Mouse (Mus musculus) liver, adult (tissue): Measurements from ENCODE around the gene Por.

Experiments
- GATA4 ChIP-seq: IDR thresholded peaks from 2 replicates; pipeline ENCODE4 v1.6.1; 2014; ENCODE audit warnings: mild to moderate bottlenecking, low read length; ENCODE audit not compliant: insufficient replicate concordance

Por gene

GRCm38 (mm10) chr5:135726641-135727346 lies 57.0 kb downstream of the Por start:
- no peak for TF ChIP-seq GATA4

GRCm38 (mm10) chr5:135727871-135728270 lies 58.0 kb downstream of the Por start:
- no peak for TF ChIP-seq GATA4

DNA sequence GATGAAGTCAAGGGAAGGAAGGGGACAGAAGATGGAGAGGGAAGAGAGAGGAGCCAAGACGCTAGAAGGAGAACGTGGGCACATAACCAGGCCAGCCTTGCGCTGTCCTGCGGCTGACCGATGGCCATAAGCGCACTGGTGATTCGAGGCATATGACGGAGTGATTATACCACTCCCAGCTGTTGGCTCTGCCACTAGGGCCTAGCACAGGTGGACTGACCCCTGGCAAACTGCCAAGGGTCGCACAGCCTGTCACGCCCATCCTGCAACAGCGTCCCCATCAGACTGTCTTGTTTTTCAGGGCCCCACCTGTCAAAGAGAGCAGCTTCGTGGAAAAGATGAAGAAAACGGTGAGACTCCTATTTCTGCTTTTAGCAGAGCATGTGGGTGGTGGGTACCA lies 58.5 kb downstream of the Por start:
- TF ChIP-seq GATA4: no peak

GRCm38 (mm10) chr5:135729351-135729750 lies 59.5 kb downstream of the Por start:
- TF ChIP-seq GATA4: no peak

GRCm38 (mm10) chr5:135730278-135730677 lies 60.4 kb downstream of the Por start:
- TF ChIP-seq GATA4: no peak

- TF ChIP-seq GATA4: no peak
Observed at GRCm38 (mm10) chr5:135730916-135731315, 61.1 kb downstream of the Por start.

DNA sequence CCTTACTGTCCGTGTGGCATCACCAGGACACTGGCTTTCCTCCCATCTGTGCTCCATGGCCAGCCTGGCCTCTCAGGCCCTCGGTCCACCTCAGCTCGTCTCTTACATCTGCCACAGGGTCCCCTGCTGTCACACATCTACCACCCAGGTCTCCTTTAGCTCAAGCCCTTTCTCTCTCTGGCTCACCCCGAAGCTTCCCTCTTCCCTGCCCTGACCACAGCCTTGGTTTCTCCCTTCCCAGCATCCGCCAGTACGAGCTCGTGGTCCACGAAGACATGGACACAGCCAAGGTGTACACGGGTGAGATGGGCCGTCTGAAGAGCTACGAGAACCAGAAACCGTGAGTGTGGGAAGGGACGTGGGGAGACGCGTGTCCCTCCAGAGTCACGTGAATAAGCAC lies 61.5 kb downstream of the Por start:
- TF ChIP-seq GATA4: no peak

- no peak for TF ChIP-seq GATA4
Observed at GRCm38 (mm10) chr5:135733071-135733470, 63.2 kb downstream of the Por start.

- no peak for TF ChIP-seq GATA4
Observed at GRCm38 (mm10) chr5:135734057-135734680, 64.3 kb downstream of the Por start.

DNA sequence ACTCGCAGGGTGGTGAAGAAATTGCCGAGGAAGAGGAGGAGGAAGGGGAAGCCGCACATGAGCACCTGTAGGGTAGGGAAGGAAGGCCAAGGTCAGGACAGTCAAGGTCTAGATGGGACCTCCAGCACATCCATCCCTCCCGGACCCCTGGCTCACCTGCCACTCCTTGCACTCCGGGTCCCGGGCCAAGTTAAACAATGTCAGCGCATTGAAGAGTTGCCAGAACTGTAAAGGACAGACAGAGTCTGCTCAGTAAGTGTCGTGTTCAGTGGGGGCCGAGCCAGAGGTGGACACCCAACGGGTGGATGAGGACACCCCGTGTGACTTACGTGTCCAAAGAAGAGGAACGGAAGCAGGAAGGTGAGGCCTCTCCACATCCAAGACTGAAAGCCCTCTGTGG lies 65.9 kb downstream of the Por start:
- no peak for TF ChIP-seq GATA4

DNA sequence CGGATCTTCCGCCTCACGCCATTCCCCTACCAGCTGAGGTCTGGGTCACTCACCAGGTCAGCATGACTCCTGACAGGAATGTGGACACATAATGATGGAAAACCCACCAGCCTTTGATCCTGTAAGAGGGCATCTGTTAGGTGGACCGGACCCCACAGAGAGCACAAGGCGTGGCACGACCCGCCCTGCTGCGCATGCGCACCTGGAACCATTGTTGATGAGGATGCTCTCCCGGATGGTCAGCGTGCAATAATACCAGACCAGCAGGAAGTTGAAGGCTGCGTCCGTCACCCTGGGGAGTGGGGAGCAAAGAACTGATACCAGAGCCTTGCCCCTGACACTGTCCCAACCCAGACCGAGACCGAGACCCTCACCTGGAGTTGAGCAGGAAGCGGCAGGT lies 66.7 kb downstream of the Por start:
- no peak for TF ChIP-seq GATA4

DNA sequence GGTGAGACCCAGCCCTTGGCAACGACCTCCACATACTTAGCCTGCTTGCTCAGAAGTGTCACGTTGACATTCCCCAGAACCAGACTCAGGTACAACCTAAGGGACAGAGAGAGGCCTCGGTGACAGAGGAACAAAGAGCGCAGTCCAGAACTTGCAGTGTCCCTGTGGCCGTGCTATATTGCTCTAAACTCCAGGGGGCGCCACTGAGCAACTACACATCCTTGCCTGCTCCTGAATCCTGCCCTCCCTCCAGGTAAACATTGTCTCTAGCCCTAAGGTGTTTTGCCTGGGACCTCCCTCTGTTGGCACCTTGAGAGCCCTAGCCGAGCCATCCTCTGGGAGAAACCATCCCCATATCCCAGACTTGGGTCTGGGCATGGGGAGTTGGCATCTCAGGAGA lies 67.3 kb downstream of the Por start:
- TF ChIP-seq GATA4: no peak

DNA sequence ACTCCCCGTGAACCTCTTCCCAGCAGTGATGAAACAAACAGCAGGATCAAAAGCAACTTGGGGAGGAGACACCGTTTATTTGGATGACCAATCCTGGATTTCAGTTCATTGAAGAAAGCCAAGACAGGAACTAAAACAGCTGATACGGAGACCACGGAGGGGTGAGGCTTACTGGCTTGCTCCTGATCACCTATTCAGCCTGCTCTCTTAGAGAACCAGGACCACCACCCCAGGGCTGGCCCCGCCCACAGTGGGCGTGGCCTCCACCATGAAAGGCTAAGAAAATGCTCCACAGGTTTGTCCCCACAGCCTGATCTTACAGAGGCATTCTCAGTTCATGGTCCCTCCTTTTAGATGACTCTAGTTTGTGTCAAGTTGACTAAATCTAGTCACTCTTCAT lies 68.4 kb downstream of the Por start:
- TF ChIP-seq GATA4: no peak

- TF ChIP-seq GATA4: no peak
Observed at GRCm38 (mm10) chr5:135742156-135742555, 72.3 kb downstream of the Por start.

DNA sequence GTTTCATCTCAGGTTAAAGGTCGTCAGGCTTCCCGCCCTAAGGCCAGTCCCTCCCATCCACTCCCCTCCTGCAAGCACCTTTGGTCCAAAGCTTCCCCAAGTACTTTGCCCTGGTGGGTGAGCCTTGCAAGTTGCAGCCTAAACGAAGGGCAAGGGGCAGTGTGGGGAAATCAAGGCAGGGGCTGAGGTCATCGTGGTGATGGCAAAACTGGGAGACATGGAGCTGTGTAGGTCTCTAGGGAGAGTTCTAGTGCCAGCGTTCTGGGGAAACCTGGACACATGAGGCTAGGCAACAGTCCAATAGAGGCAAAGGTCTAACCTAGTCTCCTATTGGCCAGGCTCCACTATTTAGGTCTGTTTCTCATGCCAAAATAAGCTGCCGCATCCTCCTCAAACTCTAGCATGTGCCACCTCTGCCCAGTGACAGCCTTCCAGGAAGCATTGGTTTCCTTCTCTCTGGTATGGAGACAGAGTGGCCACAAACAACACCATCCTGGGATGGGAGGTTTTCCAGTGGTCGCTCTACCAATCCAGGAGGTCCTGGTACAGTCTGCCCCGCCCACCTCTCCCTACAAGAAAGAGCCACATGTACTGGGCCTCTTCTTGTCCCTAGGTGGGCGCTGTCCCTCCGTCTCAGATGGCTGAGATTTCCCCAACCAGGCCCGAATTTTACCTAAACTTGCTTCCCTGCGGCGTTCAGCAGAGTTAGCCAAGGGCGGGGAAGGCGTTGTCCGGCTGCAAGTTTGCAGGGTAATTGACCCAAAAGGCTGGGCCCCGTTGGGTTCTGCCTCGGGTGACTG lies 73.3 kb downstream of the Por start:
- no peak for TF ChIP-seq GATA4
